Mouse (Mus musculus) layer of hippocampus, adult 8-10 months (tissue): ENCODE measurements at regions not wholly inside any gene's neighbourhood (a gene's known extent, or its start where the extent isn't known, plus 50 kb on each side); places are given as distances from the start of the nearest gene placed in this dataset.
A peak's percentile ranks its signal among the peaks of the same experiment; 100 is the strongest.
"Not testable (repeated sequence)": the region's sequence is repeated elsewhere in the genome, so short reads cannot be mapped to it uniquely, and the experiment has no call there.

Source experiments
- DNase-seq, 2 experiments: peaks; one replicate each; pipeline ENCODE4 v3.0.0; 2022; ENCODE audit warnings: low spot score in 2 of 2

GRCm38 (mm10) chr17:81319605-81320004 is 122.0 kb upstream of the Gm11096 start:
- peak in 1 of 2 experiments; percentile 38 for DNase-seq

- DNase-seq, result no peak
These were observed 124.9 kb upstream of the Gm11096 start for GRCm38 (mm10) chr17:81316655-81317054.

- DNase-seq, result no peak
These were observed 135.7 kb upstream of the Gm11096 start for GRCm38 (mm10) chr17:81305880-81306279.

- DNase-seq, result no peak
These were observed 137.0 kb upstream of the Gm11096 start for GRCm38 (mm10) chr17:81304574-81304973.

- DNase-seq, result no peak
These were observed 139.1 kb upstream of the Gm11096 start for GRCm38 (mm10) chr17:81302490-81302889.

- DNase-seq, result no peak
These were observed 149.7 kb upstream of the Gm11096 start for GRCm38 (mm10) chr17:81291829-81292228.

GRCm38 (mm10) chr17:81282543-81282942 is 159.0 kb upstream of the Gm11096 start:
- DNase-seq, result no peak

GRCm38 (mm10) chr17:81270235-81270634 is 171.3 kb upstream of the Gm11096 start:
- no peak for DNase-seq

- DNase-seq, result no peak
These were observed 179.6 kb upstream of the Gm11096 start for GRCm38 (mm10) chr17:81261957-81262356.

GRCm38 (mm10) chr17:81260036-81260435 is 181.5 kb upstream of the Gm11096 start:
- peak in 1 of 2 experiments; percentile 14 for DNase-seq

GRCm38 (mm10) chr17:81256106-81256505 is 185.5 kb upstream of the Gm11096 start:
- no peak for DNase-seq

- DNase-seq, result peak; percentile 24 to 46
These were observed 185.9 kb upstream of the Thumpd2 start for GRCm38 (mm10) chr17:81250748-81251147.

GRCm38 (mm10) chr17:81246156-81246555 is 181.3 kb upstream of the Thumpd2 start:
- DNase-seq, result no peak

- not testable (repeated sequence) for DNase-seq
These were observed 166.9 kb upstream of the Thumpd2 start for GRCm38 (mm10) chr17:81231771-81232170.

- DNase-seq, result no peak
These were observed 160.4 kb upstream of the Thumpd2 start for GRCm38 (mm10) chr17:81225281-81225680.

GRCm38 (mm10) chr17:81221436-81221835 is 156.6 kb upstream of the Thumpd2 start:
- DNase-seq, result no peak

- peak; percentile 38 to 46 for DNase-seq
These were observed 150.0 kb upstream of the Thumpd2 start for GRCm38 (mm10) chr17:81214844-81215243.

GRCm38 (mm10) chr17:81212043-81212442 is 147.2 kb upstream of the Thumpd2 start:
- DNase-seq, result no peak

- no peak for DNase-seq
These were observed 145.5 kb upstream of the Thumpd2 start for GRCm38 (mm10) chr17:81210389-81210788.

GRCm38 (mm10) chr17:81209323-81209722 is 144.4 kb upstream of the Thumpd2 start:
- no peak for DNase-seq

GRCm38 (mm10) chr17:81201052-81201451 is 136.2 kb upstream of the Thumpd2 start:
- no peak for DNase-seq

- no peak for DNase-seq
These were observed 129.1 kb upstream of the Thumpd2 start for GRCm38 (mm10) chr17:81194006-81194405.

GRCm38 (mm10) chr17:81193230-81193871 is 128.5 kb upstream of the Thumpd2 start:
- peak; percentile 46 to 80 for DNase-seq

- peak in 1 of 2 experiments; percentile 23 for DNase-seq
These were observed 125.1 kb upstream of the Thumpd2 start for GRCm38 (mm10) chr17:81189996-81190395.
